Mouse (Mus musculus): ENCODE data around the gene Rasgef1c. TPM values are rescaled to one million over a fixed set of nuclear protein-coding genes. Genes with fewer than 3 reads are reported as not detected.

The Rasgef1c gene
- not detected in 2 replicates for polyA plus RNA-seq (2012; rRNA removed)

DNA sequence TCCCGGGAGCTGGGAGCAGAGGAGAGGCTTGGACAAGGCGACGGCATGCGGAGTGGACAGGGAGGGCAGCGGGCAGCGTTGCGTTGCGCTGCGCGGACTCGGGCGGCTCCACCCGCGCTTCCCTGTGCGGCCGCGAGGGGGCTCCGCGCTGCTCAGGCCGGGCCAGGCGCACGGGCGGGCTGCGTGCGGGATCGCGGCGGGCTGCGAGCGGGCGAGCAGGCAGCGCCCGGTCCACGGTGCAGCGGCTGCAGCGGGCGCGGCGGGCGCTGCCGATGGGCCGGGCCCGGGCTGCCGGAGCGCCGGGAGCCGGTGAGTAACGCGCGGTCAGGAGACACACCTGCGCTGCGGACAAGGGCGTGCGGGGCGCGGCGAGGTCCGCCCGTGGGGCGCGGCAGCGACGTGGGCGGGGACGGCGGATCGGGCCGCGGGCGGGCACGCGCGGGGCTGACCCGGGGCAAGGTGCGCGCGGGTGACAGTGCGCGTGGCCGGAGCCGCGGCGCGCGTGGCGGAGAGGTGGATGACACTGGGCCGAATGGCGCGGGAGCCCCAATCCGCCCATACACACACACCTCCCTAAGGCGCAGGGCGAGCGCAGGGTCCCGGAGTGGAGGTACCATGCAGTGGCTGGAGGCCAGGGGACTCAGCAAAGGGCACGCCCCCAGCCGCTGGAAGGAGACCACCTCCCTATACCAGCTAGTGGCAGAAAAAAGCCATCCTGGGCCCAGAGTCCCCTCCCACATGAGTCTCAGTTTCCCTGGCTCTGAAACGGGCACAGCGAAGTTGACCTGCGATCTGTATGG is at the start of gene Rasgef1c:
Gene Rasgef1c, plus strand, starts transcription at position 177 of the 800 bp plus-strand sequence.

DNA sequence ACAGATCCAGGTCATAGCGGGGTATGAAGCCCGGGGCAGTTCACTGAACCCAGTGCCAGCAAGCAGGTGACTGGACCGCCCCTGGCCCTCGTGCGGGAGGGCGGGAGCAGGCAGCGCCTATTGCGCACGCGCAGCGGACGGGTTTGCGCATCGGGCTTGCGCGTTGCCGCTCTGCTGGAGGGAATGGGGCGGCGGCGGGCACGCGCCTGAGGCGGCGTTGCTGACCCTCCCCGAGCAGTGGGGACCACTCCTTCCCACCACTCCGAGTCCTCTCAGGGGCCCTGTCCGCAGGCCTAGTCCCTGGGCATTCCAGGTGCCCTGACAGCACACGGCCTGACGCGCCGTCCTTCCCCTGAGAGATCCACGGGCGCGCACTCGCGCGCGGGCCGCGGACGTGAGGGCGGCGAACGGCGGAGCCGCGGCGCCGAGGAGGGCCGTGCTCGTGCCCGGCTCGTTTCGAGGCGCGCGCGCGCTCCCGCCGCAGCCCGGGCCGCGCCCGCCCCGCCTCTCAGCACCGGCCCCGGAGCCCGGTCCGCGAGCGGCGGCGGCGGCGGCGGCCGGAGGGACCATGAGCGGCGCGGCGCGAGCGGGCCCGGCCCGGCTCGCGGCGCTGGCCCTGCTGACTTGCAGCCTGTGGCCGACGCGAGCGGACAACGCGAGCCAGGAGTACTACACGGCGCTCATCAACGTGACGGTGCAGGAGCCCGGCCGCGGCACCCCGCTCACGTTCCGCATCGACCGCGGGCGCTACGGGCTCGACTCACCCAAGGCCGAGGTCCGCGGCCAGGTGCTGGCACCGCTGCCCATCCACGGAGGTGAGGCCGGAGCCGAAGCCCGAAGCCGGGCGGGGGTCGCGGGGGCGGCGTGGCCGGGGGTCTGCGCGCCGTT is 123.4 kb downstream of the Rasgef1c start, which contains the start of gene Rnf130:
Gene Rnf130, plus strand, starts transcription at position 514 of the 888 bp plus-strand sequence.

Other genes with a start within 250 kb of the Rasgef1c start
- 0.18 TPM in 1 of 2 replicates, not detected in the other for gene Scgb3a1, start 238.2 kb upstream of the Rasgef1c start, polyA plus RNA-seq (2012; rRNA removed)
- 21.8 and 26.6 TPM in 2 replicates for gene Cnot6, start 189.1 kb upstream of the Rasgef1c start, polyA plus RNA-seq (2012; rRNA removed)
- 0.46 and 0.50 TPM in 2 replicates for gene Gfpt2, start 107.7 kb upstream of the Rasgef1c start, polyA plus RNA-seq (2012; rRNA removed)
- gene Mapk9, start 55.1 kb upstream of the Rasgef1c start, polyA plus RNA-seq (2012; rRNA removed) = 11.6 and 14.8 TPM in 2 replicates
- 16.8 and 19.6 TPM in 2 replicates for gene Rnf130, start 123.5 kb downstream of the Rasgef1c start, polyA plus RNA-seq (2012; rRNA removed)
- 7.5 and 8.8 TPM in 2 replicates for gene Tbc1d9b, start 229.6 kb downstream of the Rasgef1c start, polyA plus RNA-seq (2012; rRNA removed)

Measured in liver, embryonic 14 days (tissue).